Mouse (Mus musculus) heart, adult 2 months (tissue): Measurements from ENCODE around the gene Unc13c.

ENCODE experiments used
- CTCF ChIP-seq: fragments of 200-600 bp; IDR thresholded peaks from 2 replicates; pipeline ENCODE4 v1.8.1; 2022; ENCODE audit warnings: antibody characterized with exemption, mild to moderate bottlenecking, moderate library complexity
- POLR2A ChIP-seq: fragments of 200-500 bp; IDR thresholded peaks from 2 replicates; pipeline ENCODE4 v1.6.1; 2011; ENCODE audit warnings: mild to moderate bottlenecking, low read depth, low read length, control low read depth; ENCODE audit not compliant: insufficient read depth

DNA sequence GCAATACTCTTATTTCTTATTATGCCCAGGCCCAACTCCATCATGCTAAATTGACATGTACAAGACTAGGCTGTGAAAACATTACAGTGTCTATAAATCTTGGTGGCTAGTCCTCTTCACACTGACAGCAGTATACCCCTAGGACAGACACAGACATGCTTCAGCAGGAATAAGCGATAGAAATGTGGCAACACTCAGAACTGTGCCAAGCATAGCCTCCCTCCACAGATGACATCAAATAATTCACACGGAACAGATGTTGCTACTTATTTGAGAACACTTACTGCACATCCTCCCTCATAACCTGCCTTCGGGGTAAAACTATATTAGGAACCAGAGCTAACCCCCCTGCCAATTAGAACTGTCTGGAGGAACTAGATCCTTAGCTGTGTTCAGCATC, 72.6 kb downstream of the Unc13c start:
- TF ChIP-seq POLR2A (no peak), CTCF (no peak)
